Mouse (Mus musculus) ZHBTc4 (cell line): ENCODE measurements around the gene Aff1.

Source experiments
- DNase-seq: peaks from one replicate; pipeline ENCODE4 v3.0.0-alpha.2; 2011; ENCODE audit warnings: low read depth, low spot score

The Aff1 gene

DNA sequence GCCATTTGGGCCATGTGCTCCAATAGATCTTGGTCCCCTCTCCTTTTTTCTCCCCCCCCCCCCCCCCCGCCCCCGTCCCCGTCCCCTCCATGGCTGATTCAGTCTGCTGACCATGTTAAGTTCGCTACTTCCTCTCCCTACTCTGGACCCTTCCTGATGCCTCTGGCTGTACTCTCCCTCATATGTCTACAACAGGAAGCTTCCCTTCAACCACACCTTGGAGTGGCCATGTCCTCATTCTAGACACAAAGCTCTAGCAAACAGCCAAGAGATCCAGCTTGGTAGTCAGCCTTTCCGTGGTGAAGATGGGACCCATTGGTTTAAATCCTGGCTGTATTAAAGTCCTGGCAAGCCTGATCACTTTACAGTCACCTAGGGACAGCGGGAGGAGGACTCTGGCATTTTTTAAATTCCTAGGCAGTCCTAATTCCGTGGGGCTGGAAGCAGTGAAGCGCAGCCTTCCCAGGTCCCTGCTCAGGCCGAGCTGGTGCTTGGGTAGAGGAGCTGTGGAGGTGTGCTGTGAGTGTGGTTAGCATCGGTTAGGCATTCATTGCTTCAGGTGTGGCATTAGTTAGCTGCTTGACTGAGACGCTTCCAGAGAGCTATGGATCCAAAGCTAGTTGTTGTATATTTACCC lies 144.1 kb downstream of the Aff1 start:
- DNase-seq: no peak

DNA sequence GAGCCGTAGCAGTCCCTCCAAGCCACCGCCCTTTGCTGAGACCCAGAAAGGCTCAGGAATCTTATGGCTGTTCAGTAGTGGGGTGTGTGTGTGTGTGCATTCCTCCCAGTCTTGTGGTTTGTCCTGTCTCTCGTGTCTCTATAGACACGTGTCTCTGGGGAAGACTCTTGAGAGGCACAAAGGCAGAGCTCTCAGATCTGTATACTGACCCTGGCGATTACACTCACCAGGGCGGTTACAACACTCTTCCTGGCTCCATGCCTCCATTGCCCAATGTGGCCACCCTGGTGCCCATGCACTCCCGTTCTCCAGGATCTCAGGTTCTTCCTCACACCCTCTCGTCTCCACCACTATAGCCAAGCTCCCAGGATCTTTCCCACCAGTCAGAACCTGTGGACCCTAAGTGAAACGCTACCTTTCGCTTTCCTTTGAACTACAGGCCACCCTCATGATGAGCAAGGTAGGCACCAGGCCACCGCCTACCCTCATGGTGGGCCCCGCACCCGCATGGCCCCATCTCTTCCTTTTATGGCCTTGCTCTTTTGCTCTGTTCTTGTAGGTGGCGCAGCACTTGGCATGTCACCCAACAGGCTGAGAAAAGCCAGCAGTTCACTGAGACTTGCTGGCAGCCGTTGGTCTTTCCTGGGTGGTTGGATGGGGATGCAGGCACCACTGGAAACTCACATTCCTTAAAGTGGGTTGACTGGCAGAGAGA lies 146.5 kb downstream of the Aff1 start:
- peak; percentile 48 for DNase-seq

DNA sequence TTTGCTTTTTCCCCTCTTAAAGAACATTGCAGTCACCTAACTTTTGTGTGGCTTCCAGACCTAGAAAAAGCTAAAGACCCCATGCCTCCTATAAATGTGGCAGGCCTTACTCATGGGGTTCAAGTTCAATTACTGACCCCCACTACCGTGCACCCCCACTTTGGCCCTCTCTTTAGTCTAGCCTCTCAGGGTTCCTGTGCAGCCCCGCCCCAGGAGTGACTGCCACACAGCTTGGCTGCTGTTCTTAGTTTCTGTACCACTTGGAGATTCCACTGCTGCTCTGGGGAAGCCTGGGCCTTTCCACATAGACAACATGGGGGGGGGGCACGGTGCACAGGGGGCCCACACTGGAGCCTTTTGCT lies 147.1 kb downstream of the Aff1 start:
- DNase-seq: no peak

DNA sequence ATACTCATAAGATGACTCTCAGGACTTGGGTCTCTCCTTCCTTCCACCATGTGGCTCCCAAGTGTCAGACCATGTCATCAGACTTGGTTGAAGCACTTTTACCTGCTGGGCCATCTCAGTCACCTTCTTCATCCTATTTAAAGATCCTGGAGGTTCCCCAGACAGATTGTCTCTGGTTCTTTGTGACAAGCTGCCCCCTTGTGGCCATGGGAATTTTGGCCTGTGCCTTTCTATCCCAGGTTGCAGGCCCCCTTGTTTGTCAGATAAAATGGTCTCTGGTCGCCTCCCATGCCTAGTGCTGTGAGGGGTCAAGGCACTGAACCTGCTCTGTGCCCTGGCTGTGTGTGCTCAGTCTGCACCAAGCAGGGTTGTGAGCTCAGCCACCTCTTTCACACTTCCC lies 151.8 kb downstream of the Aff1 start:
- peak; percentile 62 for DNase-seq

DNA sequence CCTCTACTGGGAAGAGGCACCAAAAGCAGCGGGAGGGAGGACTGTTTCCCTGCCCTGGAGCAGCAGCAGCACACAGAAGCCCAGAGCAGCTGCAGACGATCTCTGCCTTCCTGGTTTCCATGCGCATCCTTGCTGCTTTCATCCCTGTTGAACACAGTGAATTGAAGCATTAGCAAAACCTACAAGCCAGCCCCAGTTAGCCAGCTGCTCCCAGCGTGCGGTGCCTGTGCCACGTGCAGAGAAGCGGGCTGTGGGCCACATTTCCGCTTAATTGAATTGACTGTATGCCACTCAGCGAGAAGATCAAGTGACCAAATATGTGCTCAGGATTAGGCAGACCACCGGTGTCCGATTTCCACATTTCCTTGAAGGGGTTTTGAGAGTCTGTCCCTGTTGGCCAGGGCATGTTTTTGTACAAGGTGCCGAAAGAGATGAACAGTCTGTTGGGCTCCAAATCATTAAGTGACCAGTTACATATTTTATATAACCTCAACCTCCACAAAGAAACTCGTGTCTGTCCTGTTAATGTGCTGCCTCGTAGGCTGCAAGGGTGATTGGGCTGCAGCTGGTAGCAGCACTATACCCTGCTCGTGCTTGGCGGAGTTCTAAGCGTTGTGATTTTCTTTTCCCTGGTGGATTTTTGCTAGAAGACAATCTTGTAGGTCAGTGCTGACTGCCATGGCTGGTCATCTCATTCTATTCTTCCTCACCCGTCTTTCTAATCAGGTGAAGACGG lies 153.4 kb downstream of the Aff1 start:
- no peak for DNase-seq

DNA sequence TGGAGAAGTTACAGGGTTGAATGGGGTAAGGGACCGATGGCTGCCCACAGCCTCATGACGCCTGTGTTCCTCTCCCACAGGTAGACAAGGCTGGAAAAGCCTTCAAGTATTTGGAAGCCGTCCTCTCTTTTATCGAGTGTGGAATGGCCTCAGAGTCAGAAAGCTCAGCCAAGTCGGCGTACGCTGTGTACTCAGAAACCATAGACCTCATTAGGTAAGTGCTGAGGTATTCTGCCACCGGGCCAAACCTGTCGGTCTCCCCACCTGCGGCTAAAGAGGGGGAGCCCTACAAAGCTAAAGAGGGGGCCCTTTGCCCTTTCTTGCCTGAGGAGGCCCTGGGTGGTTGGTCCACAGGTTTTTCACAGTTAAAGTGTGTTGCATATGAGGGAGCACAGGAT lies 154.0 kb downstream of the Aff1 start:
- no peak for DNase-seq

DNA sequence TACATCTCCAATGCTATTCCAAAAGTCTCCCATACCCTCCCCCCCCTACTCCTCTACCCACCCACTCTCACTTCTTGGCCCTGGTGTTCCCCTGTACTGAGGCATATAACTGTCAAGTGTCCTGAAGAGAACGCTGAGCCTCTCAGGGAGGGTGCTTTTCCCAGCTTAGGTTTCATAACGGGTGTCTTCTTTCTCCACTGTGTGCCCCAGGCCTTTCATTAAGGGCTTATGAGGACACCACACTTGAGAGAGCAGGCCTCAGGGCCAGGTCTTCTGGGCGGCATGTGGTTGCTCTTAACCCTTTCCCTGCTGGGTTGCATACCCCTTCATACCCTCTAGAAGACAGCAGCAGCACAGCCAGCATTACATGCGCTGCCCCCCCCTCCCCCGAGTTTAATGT lies 154.4 kb downstream of the Aff1 start:
- DNase-seq: no peak

DNA sequence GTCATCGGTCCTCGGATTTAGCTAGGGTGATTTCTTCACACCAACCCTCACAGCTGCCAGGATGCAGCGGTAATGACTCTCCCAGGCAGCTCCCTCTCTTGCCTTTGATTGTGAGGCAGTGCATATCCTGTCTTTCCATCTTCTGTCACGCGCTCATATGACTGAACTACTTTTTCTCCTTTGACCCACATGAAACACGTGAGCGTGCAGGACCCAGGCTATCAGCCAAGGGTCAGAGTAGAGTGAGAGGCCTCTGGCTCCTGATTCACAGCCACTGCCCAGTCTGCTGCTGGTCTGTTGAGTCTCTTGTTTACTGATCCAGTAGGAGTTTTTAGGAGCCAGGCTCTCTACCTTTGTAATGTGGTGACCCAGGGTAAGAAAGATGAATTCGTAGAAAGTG lies 156.4 kb downstream of the Aff1 start:
- no peak for DNase-seq

DNA sequence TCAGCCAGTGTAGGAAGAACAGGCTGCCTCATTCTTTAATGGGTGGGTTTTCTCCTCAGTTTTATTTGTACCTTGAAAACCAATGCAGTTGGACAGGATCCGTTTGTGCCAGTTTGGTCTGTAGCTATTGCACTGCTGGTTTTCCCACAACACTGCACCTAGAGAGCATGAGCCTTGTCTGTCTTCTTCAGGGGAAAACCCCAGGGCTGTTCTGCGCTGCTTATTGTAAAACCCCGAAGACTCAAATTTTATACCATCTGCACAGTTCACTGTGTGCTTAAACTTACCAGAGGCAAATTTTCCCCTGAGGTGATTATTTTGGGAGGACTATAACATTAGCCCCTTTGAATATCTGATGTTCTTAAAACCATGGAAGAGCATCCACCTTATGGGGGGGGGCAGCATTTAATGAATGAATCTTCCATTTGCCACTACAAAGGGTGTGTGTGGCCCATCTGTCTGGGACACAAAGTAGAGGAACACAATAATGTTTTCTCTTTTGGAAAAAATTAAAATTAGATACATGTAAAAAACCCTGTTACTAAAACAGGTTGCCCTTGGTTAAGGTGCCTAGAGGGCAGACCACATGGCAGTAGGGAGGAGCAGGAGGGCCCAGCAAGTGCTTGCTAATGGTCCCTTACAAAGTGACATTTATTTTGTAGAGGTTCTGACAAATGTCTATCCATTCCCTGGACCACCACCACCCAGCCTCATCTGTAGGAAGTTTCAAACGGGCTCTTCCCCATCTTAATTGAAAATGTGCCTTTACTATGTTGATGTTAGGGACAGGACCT lies 160.8 kb downstream of the Aff1 start:
- no peak for DNase-seq

DNA sequence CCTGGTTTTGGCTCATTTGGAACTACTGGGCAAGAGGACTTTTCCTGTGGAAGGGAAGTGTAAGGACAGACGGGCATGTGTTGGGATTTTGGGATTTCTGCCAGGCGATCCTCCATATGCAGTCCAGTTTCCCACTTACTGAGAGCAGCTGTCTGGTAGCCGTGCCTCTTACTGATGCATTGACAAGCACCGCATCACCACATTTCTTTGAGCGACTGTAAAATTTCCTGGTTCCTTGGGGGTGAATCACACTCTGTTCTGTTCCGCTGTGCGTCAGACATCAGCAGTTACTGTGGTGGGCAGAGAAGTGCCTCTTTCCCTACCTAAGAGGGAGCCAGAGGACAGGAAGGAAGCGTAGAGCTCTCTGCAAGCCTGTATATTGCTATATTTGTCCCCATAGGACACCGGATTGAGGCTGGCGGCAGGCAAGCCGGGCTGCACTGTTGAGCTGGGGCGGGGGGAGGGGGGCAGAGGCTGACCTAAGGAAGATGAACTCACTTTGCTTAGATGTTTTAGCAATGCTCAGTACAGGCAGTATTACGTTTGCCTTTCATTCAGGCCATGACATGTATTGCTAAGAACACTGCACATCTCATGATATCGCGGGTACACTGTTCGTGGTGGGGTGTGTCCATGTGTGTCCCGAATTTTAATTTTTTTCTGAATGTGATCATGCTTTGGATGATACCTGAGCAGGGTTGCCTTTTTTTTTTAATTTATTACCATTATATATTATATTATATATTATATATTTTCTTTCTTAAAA lies 162.1 kb downstream of the Aff1 start:
- DNase-seq: no peak

DNA sequence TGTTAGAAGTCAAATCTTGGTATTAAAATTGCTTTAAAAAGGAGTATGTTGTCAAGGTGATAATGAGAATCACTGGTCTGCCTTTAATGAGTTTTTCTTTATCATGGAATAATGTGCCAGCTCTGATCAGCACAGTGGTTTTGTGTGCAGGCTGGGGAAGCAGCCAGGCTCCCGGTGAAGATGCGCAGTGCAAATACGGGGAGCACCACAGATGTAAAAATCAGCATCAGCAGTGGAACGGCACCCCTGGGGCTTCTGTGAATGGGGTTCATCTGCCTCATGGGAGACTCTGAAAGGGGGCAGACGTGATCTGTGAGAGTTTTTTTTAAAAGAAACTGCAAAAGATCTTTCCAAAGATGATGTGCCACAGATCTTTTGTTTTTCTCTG lies 162.6 kb downstream of the Aff1 start:
- DNase-seq: no peak

DNA sequence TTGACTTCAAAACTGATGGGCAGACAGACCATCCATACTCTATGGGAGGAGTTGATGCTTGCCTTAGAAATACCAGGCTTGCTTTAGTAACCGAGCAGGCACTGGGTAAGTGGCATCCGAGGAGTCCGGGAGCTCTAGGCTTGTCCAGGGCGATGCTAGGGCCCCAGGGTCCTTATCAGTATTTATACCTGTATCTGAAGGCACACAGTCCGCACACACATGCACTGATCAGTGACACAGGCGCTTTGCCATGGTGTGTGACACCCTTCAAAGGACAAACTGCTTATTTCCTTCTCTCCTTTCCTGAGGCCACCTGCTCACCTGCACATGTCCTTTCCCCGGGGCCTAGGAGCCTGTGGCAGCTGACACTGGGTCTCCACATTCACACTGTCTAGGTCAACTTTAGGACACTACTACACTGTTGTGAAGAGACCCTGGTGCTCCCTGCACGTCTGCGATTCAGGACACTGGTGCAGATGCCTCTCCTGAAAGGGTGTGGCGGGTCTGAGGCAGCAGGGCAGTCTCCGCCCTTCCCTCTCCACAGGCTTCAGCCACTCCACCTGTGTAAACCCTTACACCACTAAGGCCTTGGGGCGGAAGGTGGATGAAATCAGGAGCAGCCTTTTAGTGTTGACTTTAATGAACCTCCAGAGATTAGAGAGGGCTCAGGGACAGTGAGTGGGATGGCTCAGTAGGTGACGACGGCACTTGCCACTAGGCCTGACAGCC lies 163.5 kb downstream of the Aff1 start:
- peak; percentile 63 for DNase-seq

DNA sequence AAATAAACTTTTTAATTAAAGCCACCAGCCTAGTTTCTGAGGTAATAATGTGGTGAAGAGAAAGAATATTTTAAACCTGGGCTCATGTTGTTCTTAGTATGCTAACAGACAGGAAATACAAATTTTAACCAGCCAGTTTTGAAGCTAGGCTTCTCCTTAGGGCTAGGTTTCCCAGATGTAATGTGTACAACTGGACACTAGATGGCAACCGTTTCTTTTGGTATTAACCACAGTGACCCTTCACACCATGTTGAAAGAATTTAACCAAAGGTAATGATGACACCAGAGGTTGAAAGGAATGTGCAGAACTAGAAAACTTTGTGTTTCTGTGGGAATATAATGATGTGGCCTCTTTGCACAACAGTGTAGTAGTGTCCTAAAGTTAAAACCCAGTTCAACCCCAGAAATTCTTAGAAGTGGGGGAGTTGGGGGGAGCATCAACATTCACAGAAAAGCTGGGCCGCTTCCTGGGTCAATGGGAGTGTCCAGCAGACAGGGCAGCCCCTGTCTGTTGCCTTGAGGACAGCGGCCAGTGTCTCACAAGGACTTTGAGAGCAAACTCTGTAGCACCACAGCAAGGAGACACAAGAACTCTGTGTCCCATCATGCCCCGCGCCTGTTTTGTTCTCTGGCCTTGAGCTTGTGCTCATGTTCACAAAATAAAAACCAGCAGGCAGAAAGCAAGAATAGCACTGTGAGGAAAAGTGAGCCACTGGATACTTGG lies 164.3 kb downstream of the Aff1 start:
- peak; percentile 80 for DNase-seq

DNA sequence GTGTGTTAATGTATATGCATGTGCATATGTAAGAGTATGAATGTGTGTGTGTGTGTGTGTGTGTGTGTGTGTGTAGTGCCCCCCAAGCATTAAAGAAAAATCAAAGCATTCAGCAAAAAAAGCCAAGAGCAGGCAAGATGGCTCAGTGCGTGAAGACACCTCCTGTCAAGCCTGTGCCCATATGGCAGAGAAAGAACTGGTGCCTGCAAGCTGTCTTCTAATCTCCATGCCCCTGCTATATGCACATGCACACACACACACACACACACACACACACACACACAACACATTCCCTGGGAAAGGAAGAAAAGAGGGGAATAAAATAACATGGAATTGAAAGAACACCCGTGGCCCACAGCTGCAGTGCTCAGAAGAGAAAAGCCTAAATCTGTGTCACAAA lies 165.0 kb downstream of the Aff1 start:
- DNase-seq: no peak

DNA sequence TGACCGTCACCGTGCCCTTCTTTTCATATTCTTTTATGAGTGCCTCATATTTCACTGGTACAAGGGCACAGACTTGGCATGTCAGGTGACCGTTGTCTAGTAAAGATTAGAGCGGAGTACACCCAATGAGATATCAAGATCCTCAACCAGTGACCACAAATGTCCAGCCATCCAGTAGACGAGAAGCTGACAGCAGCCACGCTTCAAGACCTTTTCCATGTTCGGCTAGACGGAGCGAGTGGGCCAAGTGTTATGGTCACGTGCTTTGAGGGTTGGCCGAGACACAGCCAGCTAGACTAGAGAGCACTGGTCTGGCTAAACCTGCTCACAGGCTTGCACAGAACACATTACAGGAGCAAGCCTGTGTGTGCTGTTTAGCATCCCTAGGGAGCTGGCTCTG lies 168.4 kb downstream of the Aff1 start:
- DNase-seq: no peak

DNA sequence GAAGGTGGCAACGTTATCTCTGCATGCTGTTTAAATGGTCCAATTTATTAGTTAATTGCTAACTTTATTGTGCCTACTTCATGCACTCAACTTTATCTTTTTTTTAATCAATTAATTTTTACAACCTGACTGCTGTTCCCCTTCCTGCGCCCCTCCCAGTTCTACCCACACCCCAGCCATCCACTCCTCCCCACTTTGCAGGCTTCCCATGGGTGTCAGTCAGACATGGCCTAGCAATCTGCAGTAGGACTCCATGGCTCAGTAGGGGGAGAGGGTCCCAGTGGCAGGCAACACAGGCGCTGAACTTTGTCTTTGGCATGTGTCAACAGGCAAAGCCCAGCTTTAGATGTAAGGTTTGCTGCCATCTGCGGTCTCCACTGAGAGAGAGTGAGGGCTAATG lies 171.6 kb downstream of the Aff1 start:
- no peak for DNase-seq

DNA sequence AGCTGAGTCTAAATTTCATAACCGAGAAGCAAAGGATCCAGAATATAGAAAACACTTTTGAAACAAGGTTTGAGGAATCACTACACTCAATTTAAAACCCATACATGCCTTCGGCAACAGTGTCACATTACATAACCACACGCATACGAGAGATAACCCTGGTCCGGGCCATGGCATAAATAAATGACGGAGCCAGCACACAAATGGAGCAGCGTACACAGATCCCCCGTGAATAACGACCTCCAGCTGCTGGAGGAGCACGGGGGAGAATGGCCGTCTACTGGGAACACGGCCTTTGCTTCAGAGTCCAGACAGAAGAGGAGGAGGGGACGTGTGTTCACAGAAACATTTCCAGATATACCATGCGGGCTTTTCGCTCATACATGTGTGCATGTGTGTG lies 197.6 kb downstream of the Aff1 start:
- no peak for DNase-seq

DNA sequence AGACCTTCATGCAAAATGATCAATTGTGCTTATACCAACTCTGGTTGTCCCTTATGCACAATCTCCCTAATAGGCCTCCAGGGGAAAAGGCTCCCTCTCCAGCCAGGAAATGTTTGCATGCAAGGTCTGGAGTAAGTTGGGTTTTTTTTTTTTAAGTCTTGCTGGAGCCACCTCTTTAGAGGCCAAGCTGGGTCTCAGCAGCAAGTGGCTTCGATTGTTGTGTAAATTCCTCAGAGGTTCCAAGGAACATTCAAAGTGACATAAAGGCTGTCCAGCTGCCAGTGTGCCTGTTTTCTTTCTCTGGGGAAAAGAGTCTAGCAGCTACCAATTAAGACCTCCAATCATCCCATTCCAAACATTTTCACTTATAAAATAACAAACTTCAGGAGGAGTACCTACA lies 206.1 kb downstream of the Aff1 start:
- peak; percentile 61 for DNase-seq
